Mouse (Mus musculus): Measurements from ENCODE around the gene Rpl27.
"Not testable (repeated sequence)": the region's sequence is repeated elsewhere in the genome, so short reads cannot be mapped to it uniquely, and the experiment has no call there.

Rpl27 gene

GRCm38 (mm10) chr11:101468731-101469130 lies 26.6 kb downstream of the Rpl27 start:
- no peak for DNase-seq

GRCm38 (mm10) chr11:101469155-101469554 lies 27.1 kb downstream of the Rpl27 start:
- DNase-seq = no peak

GRCm38 (mm10) chr11:101470206-101470605 lies 28.1 kb downstream of the Rpl27 start:
- no peak for DNase-seq

- no peak for DNase-seq
Observed at GRCm38 (mm10) chr11:101471926-101472325, 29.8 kb downstream of the Rpl27 start.

GRCm38 (mm10) chr11:101472336-101472735 lies 30.2 kb downstream of the Rpl27 start:
- DNase-seq = no peak

- not testable (repeated sequence) for DNase-seq
Observed at GRCm38 (mm10) chr11:101473686-101474085, 31.6 kb downstream of the Rpl27 start.

GRCm38 (mm10) chr11:101474298-101474697 lies 32.2 kb downstream of the Rpl27 start:
- DNase-seq = no peak

- not testable (repeated sequence) for DNase-seq
Observed at GRCm38 (mm10) chr11:101476361-101476760, 34.3 kb downstream of the Rpl27 start.

GRCm38 (mm10) chr11:101477194-101477551 lies 35.1 kb downstream of the Rpl27 start:
- DNase-seq = no peak

- no peak for DNase-seq
Observed at GRCm38 (mm10) chr11:101477552-101478211, 35.6 kb downstream of the Rpl27 start.

- no peak for DNase-seq
Observed at GRCm38 (mm10) chr11:101479171-101479635, 37.1 kb downstream of the Rpl27 start.

- DNase-seq = no peak
Observed at GRCm38 (mm10) chr11:101480912-101481311, 38.8 kb downstream of the Rpl27 start.

- no peak for DNase-seq
Observed at GRCm38 (mm10) chr11:101483804-101484203, 41.7 kb downstream of the Rpl27 start.

GRCm38 (mm10) chr11:101484245-101484644 lies 42.1 kb downstream of the Rpl27 start:
- DNase-seq = no peak

GRCm38 (mm10) chr11:101484814-101485213 lies 42.7 kb downstream of the Rpl27 start:
- no peak for DNase-seq

- DNase-seq = no peak
Observed at GRCm38 (mm10) chr11:101485509-101486028, 43.5 kb downstream of the Rpl27 start.

- no peak for DNase-seq
Observed at GRCm38 (mm10) chr11:101486126-101486525, 44.0 kb downstream of the Rpl27 start.
